Mouse (Mus musculus): ENCODE measurements around the gene Kdm6a.

Kdm6a gene

DNA sequence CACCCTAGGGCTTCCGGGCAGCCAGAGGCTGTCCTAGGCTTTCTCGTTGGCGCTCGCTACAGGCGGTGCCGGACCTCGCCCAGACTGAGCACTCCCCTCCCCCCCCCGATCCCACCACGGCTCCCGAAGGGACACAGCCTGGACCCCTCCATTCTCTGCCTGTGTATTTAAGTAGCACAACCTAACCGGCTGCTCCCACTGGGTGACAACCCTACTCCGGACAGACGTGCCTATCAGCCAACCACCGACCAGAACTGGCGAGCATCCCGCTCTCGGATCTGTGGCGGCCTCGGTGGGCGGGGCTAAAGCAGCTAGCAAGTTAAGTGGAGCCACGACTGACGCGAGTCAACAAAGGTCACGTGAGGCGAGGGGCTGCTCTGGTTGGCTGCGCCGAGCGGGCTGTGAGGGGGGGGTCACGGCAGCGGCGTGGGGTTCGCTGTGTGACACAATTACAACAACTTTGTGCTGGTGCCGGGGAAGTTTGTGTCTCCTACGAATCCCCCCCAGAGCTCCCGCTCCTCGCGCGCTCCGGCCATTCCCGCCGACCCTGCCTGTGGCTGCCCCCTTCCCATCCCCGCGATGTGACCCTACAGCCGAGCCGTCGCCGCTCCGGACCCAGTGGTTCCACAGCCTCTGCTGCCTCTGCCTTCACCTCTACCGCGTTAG is at the start of gene Kdm6a:
Gene Kdm6a, plus strand, starts transcription at position 384 of the 666 bp plus-strand sequence.
- DNase-seq (ENCODE audit: low spot score in 2 of 2): peak; percentile 99 to 100

DNA sequence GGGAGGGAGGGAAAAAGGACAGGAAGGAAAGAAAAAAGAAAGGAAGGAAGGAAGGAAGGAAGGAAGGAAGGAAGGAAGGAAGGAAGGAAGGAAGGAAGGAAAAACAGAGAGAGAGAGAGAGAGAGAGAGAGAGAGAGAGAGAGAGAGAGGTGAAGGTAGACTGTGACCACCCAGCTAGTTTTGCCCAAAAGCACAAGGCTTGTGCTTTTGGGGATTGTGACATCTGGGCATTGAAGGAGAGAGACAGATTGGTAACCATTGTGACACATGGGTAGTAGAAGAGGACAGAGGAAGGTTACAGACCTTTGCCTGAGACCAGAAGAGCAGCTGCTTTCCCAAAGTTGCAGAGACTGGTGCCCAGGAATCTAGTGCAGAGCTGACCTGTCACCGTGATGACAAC is 16.8 kb upstream of the Kdm6a start, which contains the start of gene Dusp21:
Gene Dusp21, plus strand, starts transcription at position 301 of the 400 bp plus-strand sequence.
- no peak for DNase-seq (ENCODE audit: low spot score in 2 of 2)

DNA sequence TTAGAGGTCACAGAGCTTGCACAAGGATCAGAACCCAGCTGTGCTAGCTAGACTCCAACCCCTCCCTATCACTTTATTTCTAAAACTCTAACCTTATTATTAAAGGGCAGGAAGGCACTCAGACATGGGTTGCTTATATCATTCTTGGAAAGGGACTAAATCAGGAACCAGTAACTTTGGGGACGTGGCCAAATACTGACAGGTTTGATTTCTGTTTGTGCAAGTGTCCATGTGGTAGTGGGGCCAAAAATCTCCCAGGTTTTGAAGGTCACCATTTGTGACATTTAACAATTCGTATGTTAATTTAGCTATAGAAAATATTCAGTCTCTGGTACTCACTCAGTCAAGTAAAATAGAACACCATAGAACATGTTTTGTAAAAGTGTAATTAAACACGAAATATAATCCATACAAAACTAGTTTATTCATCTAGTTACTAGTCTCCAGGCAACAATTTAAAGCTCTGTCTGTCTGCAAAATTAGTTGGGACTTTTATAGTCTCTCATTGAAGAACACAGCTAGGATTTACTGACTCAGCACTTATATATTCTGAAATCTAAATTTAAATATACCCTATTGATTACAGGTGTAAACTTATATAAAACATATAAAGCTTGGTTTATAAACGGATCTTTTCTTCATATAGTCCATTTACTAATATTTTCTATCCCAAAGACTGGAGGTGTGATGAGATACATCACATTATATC is 1.5 kb upstream of the Kdm6a start:
- DNase-seq (ENCODE audit: low spot score in 2 of 2): no peak

DNA sequence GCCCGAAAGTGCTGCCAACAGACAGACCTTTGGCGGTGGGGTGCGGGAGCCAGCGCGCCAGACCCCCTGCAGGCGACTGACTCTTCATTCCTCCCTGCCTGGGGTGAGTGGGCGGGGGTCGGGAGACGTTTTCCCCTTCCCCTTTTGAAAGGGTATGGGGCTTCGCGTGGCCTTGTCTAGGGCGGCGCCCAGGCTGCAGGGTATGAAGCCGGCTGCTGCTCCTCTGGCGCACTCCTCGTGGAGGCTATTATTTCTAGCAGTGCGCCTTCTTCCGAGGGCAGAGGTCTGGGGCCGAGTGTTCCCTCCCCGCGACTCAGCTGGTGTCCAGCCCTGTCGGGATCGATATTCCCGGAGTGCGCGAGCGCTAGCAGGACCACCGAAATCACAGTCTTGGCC is 581 bp upstream of the Kdm6a start:
- DNase-seq (ENCODE audit: low spot score in 2 of 2): peak in 1 of 2 experiments; percentile 28

DNA sequence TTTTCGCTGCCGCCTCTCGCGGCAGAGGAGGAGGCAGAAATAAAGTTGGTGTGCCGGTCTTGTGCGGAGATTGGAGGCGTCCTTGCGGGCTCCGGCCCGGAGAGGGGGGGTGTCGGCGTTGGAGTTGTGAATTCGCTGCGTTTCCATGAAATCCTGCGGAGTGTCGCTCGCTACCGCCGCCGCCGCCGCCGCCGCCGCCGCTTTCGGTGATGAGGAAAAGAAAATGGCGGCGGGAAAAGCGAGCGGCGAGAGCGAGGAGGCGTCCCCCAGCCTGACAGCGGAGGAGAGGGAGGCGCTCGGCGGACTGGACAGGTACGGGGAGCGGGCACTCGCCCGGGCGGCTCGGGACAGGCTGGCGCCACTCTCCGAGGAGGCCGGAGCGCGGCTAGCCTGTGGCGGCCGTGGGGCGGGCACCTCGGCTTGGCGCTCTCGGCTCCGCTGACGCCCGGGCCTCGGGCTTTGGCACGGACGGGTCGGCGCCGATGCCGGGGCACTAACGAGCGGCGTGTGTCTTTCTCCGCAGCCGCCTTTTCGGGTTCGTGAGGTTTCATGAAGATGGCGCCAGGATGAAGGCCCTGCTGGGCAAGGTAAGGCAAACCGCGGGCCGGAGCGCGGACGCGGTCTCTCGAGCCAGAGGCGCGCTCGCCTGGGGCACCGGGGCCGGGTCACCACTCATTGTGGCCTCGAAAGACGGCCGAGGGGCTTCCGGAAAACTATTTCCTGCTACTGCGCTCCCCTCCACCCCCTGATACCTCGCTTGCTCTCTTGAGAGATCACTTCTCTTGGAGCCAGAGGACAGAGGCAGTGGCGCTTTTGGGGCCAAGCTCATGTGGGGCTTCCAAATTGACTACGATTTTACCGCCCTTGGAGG is 721 bp downstream of the Kdm6a start:
- DNase-seq (ENCODE audit: low spot score in 2 of 2): peak; percentile 27 to 71

DNA sequence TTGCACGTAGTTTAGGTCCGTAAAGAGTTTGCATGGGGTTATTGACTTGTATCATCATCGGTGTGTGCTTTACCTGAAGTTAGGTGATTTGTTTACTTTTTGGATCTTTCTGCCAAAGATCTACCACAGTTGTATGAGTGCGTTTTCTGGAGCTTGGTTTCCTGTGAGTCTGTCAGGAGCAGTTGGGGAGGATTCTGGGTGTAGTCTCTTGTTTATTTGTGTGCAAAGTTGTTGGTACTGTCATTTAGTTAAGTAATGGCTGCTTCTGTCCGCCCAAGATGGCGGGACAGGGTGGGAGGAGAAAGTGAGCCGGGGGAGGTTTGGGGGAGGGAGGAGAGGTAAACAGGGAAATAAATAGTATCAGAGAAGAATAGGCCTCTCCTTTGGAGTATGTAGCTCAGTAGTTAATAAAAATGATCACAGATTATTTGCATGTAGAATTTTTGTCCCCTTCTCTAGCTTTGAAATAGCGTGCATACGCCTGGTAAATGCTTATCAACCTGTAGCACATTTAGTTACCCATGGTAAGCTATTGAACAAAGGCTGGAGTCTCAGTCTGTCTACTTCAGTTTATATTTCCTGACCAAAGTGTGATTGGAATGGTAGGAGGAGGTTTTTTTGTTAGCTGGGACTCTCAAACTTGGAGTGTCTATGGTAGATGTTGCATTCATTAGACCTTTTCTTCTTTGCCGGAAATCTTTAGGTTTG is 1.7 kb downstream of the Kdm6a start:
- DNase-seq (ENCODE audit: low spot score in 2 of 2): peak in 1 of 2 experiments; percentile 8

DNA sequence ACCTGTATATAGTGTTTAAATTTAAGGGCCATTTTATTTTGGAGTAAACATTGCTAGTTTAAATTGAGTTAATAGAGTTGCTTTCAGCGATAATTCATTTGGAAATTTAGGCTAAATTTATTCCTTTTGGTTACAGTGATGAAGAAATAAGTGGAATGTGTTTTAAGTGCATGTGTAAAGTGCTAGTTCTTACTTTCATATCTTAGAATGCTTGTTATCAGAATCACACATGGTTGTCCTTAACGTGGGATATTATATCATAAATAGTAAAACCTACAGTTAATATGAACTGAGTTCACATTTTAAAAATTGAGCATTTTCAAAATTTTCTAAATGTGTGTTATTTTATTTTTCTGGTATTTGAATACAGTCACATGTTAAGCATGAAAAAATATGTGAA is 2.7 kb downstream of the Kdm6a start:
- DNase-seq (ENCODE audit: low spot score in 2 of 2): no peak

DNA sequence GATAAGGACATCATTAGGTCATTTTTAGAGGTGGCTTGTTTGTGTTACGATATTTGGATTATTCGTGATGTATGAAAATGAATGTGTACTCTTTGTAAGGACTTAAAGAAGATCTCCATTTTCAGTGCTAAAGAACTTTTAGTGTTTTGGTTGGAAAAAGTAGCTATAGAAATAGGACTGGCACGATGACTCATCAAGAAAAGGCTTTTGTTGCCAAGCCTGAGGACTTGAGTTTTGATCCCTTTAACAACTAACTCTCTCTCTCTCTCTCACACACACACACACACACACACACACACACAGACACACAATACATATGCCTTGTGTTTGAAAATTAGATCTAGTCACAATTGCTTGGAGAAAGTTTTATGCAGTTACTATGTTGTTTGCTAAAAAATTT is 4.6 kb downstream of the Kdm6a start:
- DNase-seq (ENCODE audit: low spot score in 2 of 2): no peak

DNA sequence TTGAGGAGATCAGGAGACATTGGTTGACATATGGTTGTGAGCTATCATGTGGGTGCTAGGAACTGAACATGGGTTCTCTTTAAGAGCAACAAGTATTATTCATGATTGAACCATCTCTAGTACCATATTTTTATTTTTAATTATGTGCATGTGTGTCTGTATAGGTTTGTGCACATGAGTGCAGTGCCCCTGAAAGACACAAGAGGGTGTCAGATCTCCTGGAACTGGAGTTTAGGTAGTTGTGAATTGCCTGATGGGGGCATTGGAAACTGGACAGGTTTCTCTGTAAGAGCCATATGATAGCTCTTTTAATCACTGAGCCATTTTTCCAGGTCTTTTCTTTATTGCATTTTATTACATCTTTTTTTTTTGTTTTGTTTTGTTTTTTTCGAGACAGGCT is 6.6 kb downstream of the Kdm6a start:
- no peak for DNase-seq (ENCODE audit: low spot score in 2 of 2)

DNA sequence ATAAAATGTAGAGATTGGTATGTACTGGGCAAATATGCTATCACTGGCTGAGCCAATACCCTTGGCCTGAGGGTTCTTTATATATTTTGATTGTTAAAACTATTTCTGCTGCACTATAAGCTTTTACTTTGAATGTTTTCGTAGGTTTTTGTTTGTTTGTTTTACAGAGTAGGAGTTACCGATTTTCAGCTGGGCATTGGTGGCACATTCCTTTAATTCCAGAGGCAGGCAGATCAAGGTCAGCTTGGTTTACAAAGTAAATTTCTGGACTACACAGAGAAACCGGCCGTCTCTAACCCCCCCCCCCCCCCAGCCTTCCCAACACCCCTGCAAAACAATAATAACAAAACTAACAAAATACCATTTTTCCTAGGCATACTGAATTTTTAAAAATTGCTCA is 12.5 kb downstream of the Kdm6a start:
- no peak for DNase-seq (ENCODE audit: low spot score in 2 of 2)

DNA sequence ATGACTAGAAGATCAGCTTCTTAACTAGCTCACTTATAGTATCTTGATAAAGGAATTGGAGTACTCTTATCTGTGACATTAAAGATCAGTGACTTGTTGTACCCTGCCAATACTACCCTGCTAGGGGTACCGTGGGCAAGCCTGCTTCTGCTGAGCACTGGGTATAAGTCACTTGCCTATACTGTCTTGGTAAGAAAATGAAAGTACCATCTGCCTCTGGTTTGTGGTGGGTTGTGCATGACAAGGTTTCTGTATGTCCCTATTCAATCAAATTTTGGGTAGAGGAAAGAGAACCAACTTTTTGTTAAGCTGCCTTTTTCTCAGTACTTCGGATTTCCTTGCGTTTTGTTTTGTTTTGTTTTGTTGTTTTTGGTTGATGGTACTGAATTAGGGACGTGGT is 15.4 kb downstream of the Kdm6a start:
- no peak for DNase-seq (ENCODE audit: low spot score in 2 of 2)

DNA sequence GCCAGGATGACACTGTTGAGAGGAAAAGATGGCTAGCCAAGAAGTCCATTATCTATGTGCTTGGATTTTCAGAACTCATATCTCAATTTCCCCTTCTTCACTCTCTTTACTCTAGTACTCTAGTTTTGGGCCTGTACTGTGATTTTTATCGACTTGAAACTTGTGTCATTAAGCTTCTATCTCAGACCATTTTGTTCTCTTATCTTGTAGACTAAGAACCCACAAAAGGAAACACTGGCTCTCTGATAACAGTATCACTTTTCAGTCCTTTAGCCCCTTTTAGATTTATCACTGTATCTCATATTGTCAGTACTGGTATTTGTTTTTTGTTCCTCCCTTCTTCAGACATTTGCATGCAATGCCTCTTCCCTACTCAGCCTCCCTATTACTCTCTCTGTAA is 17.1 kb downstream of the Kdm6a start:
- no peak for DNase-seq (ENCODE audit: low spot score in 2 of 2)

DNA sequence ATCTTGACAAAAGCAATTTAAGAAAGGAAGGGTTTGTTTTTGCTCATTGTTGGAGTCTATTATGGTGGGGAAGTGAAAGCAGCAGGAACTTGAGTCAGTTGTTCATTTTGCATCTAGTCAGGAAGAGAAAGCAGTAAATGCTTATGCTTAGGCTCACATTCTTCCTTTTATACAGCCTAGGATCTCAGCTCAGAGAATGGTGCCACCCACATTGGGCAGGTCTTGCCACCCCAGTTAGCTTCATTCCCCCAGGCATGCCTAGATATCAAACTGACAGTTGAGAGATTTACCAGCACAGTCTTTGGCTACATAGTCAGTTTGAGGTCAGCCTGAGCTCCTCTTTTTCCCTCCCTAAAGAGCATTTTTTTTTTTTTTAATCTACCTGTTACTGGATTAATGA is 24.8 kb downstream of the Kdm6a start:
- no peak for DNase-seq (ENCODE audit: low spot score in 2 of 2)

DNA sequence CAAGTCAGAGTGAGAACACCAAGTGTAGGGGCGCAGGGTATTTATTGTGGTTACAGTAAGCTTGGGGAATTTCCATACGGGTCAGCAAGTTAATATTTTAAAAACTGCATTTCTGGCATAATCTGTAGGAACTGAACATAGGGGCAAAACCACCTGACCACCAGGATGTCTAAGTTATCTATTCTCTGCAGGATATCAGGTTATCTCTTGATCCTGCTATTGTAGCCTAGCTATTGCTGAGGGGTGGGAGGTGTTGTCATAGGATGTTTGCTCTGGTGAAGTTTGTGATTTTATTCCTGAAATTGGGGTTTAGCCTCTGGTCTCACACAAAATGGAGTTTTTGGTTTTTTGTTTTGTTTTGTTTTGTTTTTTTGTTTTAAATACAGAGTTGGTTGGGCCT is 25.9 kb downstream of the Kdm6a start:
- DNase-seq (ENCODE audit: low spot score in 2 of 2): no peak

DNA sequence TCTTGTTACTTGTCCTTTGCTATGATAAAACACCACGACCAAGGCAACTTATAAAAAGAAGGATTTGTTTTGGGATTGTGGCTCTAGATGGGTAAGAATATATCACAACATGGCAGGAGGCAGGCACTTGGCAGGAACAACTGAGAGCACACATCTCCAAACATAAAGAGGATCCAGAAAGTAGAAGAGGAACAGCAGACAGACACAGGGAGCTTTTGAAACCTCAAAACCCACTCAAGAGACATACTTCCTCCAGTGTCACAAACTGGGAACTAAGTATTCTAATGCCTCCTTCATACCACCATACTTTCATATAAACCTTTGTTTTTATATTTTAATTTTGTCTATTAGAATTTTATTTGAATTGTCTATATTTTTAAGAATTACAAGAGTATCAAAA is 77.2 kb downstream of the Kdm6a start:
- DNase-seq (ENCODE audit: low spot score in 2 of 2): no peak

DNA sequence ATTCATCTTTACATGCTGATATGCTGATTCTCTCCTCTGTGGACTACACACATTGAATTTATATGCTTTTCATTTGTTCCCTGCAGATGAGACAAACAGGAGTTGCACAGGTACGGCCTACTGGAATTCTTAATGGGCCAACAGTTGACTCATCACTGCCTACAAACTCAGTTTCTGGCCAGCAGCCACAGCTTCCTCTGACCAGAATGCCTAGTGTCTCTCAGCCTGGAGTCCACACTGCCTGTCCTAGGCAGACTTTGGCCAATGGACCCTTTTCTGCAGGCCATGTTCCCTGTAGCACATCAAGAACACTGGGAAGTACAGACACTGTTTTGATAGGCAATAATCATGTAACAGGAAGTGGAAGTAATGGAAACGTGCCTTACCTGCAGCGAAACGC is 88.2 kb downstream of the Kdm6a start:
- no peak for DNase-seq (ENCODE audit: low spot score in 2 of 2)

DNA sequence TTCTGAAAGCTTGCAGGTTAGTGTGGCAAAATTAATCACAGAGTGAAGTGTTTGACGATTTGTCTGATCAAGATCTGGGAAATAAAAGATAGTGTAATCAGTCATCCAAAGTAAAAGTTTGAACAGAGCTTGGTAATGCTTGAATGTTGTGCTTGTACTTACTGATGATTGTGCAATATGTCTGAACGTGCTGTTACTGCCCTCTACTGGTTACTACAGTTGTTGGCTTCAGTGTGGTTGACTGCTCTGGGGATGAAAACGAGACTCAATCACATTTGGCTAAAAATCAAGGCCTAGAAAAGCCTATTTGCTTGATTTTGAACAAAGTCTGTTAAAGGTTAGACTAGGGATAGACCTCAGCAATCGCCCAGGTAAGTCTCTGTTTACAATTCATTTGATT is 92.4 kb downstream of the Kdm6a start:
- DNase-seq (ENCODE audit: low spot score in 2 of 2): peak; percentile 9 to 36

DNA sequence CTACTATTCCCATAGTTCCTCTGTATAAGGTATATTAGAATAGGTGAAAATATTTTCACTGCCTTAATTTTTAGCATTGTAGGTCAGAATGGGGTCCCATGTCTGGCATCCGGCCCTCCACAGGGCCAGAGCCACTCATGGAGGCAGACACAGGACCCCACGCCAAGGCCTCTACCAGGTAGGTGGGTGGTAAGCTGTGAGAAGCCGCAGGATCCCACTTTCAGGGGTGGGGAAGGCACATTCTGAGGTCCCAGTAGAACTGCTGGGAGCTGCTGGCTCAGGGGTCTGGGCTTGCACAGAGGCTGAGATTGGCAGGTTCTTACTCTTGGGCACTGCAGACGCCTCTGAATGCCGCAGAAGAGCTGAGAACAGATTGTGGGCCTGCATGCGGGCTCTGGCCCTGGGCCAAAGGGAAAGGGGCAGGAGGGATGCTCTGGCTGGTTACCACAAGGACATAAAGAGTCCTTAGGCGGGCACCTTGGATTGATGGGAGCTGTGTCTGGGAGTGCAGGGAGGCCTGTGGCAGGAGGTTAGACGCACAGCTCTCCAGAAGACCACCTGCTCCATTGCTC is 95.9 kb downstream of the Kdm6a start:
- DNase-seq (ENCODE audit: low spot score in 2 of 2): no peak

DNA sequence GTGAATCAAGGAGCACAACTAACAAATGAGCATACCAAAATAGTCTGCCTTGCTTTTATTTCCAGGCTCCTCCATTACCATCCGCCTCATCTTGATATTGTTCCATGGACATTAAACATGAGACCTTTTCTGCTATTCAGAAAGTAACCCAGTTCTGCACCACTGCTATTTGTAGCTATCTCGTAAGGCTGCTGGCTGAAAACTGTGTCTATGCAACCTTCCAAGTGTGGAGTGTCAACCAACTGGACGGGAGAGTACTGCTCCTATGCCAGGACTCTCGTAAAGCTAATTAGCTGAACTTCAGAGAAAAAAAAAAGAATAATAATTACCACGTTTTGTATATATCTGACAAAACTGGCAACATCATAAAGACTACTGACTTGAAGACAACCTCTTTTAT is 116.2 kb downstream of the Kdm6a start:
- DNase-seq (ENCODE audit: low spot score in 2 of 2): no peak

DNA sequence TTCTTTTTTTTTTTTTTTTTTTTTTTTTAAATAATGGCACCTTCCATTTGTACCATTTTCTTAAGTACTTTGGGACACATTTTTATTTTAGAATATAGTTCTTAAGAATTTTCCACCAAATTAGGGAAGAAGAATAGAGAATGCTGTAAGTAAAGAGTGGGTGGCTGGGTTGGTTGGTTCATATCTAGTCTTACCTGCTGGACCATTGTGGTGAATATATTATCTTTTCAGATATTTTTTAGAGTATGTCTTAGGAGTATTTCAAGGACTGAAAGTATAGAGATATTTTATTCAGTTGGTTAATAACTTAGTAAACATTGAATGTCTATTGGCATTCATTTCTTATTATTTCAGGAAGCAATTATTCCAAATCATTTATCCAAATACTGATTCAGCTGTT is 117.8 kb downstream of the Kdm6a start:
- DNase-seq (ENCODE audit: low spot score in 2 of 2): no peak
